Mouse (Mus musculus) forebrain, embryonic 10.5 days (tissue): ENCODE measurements around the gene Prkg1. TPM values are rescaled to one million over a fixed set of nuclear protein-coding genes. Genes with fewer than 3 reads are reported as not detected.

Source experiments
- DNase-seq: peaks from one replicate; pipeline ENCODE4 v3.0.0-alpha.2; 2017; ENCODE audit warnings: low spot score; ENCODE audit errors: extremely low spot score
- H3K27ac ChIP-seq: fragments of 300-500 bp; sonication (generic); 2 replicates; pipeline ENCODE4 v1.5.1; 2016; ENCODE audit warnings: mild to moderate bottlenecking
- H3K27me3 ChIP-seq: fragments of 300-500 bp; sonication (generic); 2 replicates; pipeline ENCODE4 v1.6.1; 2016; ENCODE audit warnings: mild to moderate bottlenecking; ENCODE audit not compliant: poor library complexity, severe bottlenecking
- H3K36me3 ChIP-seq: fragments of 300-500 bp; sonication (generic); replicated peaks from 2 replicates; pipeline ENCODE4 v1.6.1; 2016; ENCODE audit warnings: mild to moderate bottlenecking, moderate library complexity
- H3K4me1 ChIP-seq: fragments of 300-500 bp; sonication (generic); 2 replicates; pipeline ENCODE4 v1.6.1; 2016
- H3K4me3 ChIP-seq: fragments of 300-500 bp; sonication (generic); 2 replicates; pipeline ENCODE4 v1.5.1; 2016; ENCODE audit warnings: mild to moderate bottlenecking, moderate library complexity
- H3K9me3 ChIP-seq: fragments of 300-500 bp; sonication (generic); 2 replicates; pipeline ENCODE4 v1.6.1; 2016; ENCODE audit warnings: mild to moderate bottlenecking, moderate library complexity
- WGBS: fragments of 180-500 bp; shearing (Covaris S2); methylation state at CpG from one replicate; pipeline ENCODE4 v1.1.7; 2016; 5-methylcytosine and 5-hydroxymethylcytosine counted together
- polyA plus RNA-seq: library from polyadenylated mRNA; unstranded; fragments of >200 nt; fragmentation: Nextera tagmentation; extraction: Ambion mirVana; gene quantifications from 2 replicates; pipeline ENCODE4 v1.2.1, GENCODE M21; 2016

Prkg1 gene
- polyA plus RNA-seq, 1 experiment from 2014 or later: 3.5 TPM

- H3K27me3 ChIP-seq: no peaks in the 10 kb centered on the region
- 0 out of 2 replicates have a peak, but pooled peaks cover 5% of the 10 kb centered on the region for H3K4me1 ChIP-seq
- H3K4me3 ChIP-seq: no peak overlapping the region
- WGBS: 92% methylated on average over 4 of the region's 4 CpGs
- DNase-seq: no peak
- H3K27ac ChIP-seq: no peak overlapping the region
- H3K36me3 ChIP-seq: no peaks in the 10 kb centered on the region
- no peaks in the 10 kb centered on the region for H3K9me3 ChIP-seq
Observed at GRCm38 (mm10) chr19:31710336-31710735, 54.5 kb downstream of the Prkg1 start.

- Histone ChIP-seq H3K4me1 (no peaks in the 10 kb centered on the region), H3K36me3 (no peaks in the 10 kb centered on the region), H3K4me3 (no peak overlapping the region), H3K27ac (no peak overlapping the region), H3K9me3 (no peaks in the 10 kb centered on the region), H3K27me3 (no peaks in the 10 kb centered on the region)
- no peak for DNase-seq
Observed at GRCm38 (mm10) chr19:31703991-31704390, 60.8 kb downstream of the Prkg1 start.

GRCm38 (mm10) chr19:31698916-31699315, 65.9 kb downstream of the Prkg1 start:
- no peaks in the 10 kb centered on the region for H3K27me3 ChIP-seq
- H3K27ac ChIP-seq: no peak overlapping the region
- H3K9me3 ChIP-seq: no peaks in the 10 kb centered on the region
- no peaks in the 10 kb centered on the region for H3K4me1 ChIP-seq
- DNase-seq: no peak
- no peaks in the 10 kb centered on the region for H3K36me3 ChIP-seq
- WGBS: 86% methylated on average over 6 of the region's 6 CpGs
- no peak overlapping the region for H3K4me3 ChIP-seq

- Histone ChIP-seq H3K4me3 (no peak overlapping the region), H3K36me3 (no peaks in the 10 kb centered on the region), H3K4me1 (no peaks in the 10 kb centered on the region), H3K27me3 (no peaks in the 10 kb centered on the region), H3K27ac (no peak overlapping the region), H3K9me3 (no peaks in the 10 kb centered on the region)
- 61% methylated on average over 1 of the region's 1 CpGs for WGBS
- no peak for DNase-seq
Observed at GRCm38 (mm10) chr19:31680821-31681220, 84.0 kb downstream of the Prkg1 start.

- Histone ChIP-seq H3K4me3 (no peak overlapping the region), H3K27me3 (no peaks in the 10 kb centered on the region), H3K9me3 (no peaks in the 10 kb centered on the region), H3K36me3 (no peaks in the 10 kb centered on the region), H3K27ac (no peak overlapping the region), H3K4me1 (no peaks in the 10 kb centered on the region)
- no peak for DNase-seq
- WGBS: 50% methylated on average over 5 of the region's 5 CpGs
Observed at GRCm38 (mm10) chr19:31678324-31678723, 86.5 kb downstream of the Prkg1 start.

- DNase-seq: no peak
- Histone ChIP-seq H3K4me3 (no peak overlapping the region), H3K27me3 (no peaks in the 10 kb centered on the region), H3K9me3 (no peaks in the 10 kb centered on the region), H3K36me3 (no peaks in the 10 kb centered on the region), H3K27ac (no peak overlapping the region), H3K4me1 (no peaks in the 10 kb centered on the region)
- WGBS: 82% methylated on average over 5 of the region's 5 CpGs
Observed at GRCm38 (mm10) chr19:31671726-31672125, 93.1 kb downstream of the Prkg1 start.

- 5% methylated on average over 8 of the region's 8 CpGs for WGBS
- H3K9me3 ChIP-seq: no peaks in the 10 kb centered on the region
- peak overlapping the region; percentile 74 for H3K4me3 ChIP-seq
- DNase-seq: no peak
- peaks cover 14% of the 10 kb centered on the region for H3K4me1 ChIP-seq
- H3K36me3 ChIP-seq: no peaks in the 10 kb centered on the region
- H3K27me3 ChIP-seq: peaks cover 29% of the 10 kb centered on the region
- H3K27ac ChIP-seq: peak overlapping the region; percentile 87
Observed at GRCm38 (mm10) chr19:31665007-31665406, 99.8 kb downstream of the Prkg1 start.

GRCm38 (mm10) chr19:31664159-31664991, 100.5 kb downstream of the Prkg1 start:
- peak; percentile 79 for DNase-seq
- Histone ChIP-seq H3K4me1 (peaks cover 16% of the 10 kb centered on the region), H3K9me3 (no peaks in the 10 kb centered on the region), H3K36me3 (no peaks in the 10 kb centered on the region), H3K4me3 (peak overlapping the region; percentile 74), H3K27me3 (peaks cover 29% of the 10 kb centered on the region), H3K27ac (peak overlapping the region; percentile 87)
- under 1% methylated on average over 52 of the region's 52 CpGs for WGBS

GRCm38 (mm10) chr19:31663437-31664158, 101.2 kb downstream of the Prkg1 start:
- Histone ChIP-seq H3K4me1 (peaks cover 22% of the 10 kb centered on the region), H3K9me3 (no peaks in the 10 kb centered on the region), H3K27ac (peak overlapping the region; percentile 87), H3K4me3 (peak overlapping the region; percentile 74), H3K36me3 (no peaks in the 10 kb centered on the region), H3K27me3 (peaks cover 29% of the 10 kb centered on the region)
- peak; percentile 66 for DNase-seq
- WGBS: 4% methylated on average over 39 of the region's 39 CpGs

GRCm38 (mm10) chr19:31662802-31663201, 102.0 kb downstream of the Prkg1 start:
- Histone ChIP-seq H3K27ac (no peak overlapping the region), H3K27me3 (peaks cover 29% of the 10 kb centered on the region), H3K9me3 (no peaks in the 10 kb centered on the region), H3K4me1 (peaks cover 22% of the 10 kb centered on the region), H3K36me3 (no peaks in the 10 kb centered on the region), H3K4me3 (peak overlapping the region; percentile 74; the same call in 1 of the 2 replicates)
- 76% methylated on average over 2 of the region's 2 CpGs for WGBS
- no peak for DNase-seq

GRCm38 (mm10) chr19:31658751-31659397, 106.0 kb downstream of the Prkg1 start:
- Histone ChIP-seq H3K36me3 (no peaks in the 10 kb centered on the region), H3K4me3 (no peak overlapping the region), H3K4me1 (peaks cover 13% of the 10 kb centered on the region), H3K27ac (no peak overlapping the region), H3K9me3 (no peaks in the 10 kb centered on the region), H3K27me3 (peaks cover 8% of the 10 kb centered on the region; the same call in 1 of the 2 replicates)
- WGBS: 88% methylated on average over 1 of the region's 1 CpGs
- no peak for DNase-seq

- H3K36me3 ChIP-seq: no peaks in the 10 kb centered on the region
- H3K4me1 ChIP-seq: peaks cover 8% of the 10 kb centered on the region
- no peak overlapping the region for H3K27ac ChIP-seq
- H3K27me3 ChIP-seq: no peaks in the 10 kb centered on the region
- WGBS: 85% methylated on average over 7 of the region's 7 CpGs
- H3K9me3 ChIP-seq: no peaks in the 10 kb centered on the region
- H3K4me3 ChIP-seq: no peak overlapping the region
- no peak for DNase-seq
Observed at GRCm38 (mm10) chr19:31656256-31656655, 108.6 kb downstream of the Prkg1 start.

- H3K27me3 ChIP-seq: no peaks in the 10 kb centered on the region
- no peak overlapping the region for H3K27ac ChIP-seq
- peaks cover 8% of the 10 kb centered on the region for H3K4me1 ChIP-seq
- DNase-seq: no peak
- no peaks in the 10 kb centered on the region for H3K9me3 ChIP-seq
- H3K36me3 ChIP-seq: no peaks in the 10 kb centered on the region
- 90% methylated on average over 7 of the region's 7 CpGs for WGBS
- no peak overlapping the region for H3K4me3 ChIP-seq
Observed at GRCm38 (mm10) chr19:31655826-31656225, 109.0 kb downstream of the Prkg1 start.
